Mouse (Mus musculus) embryonic facial prominence, embryonic 12.5 days (tissue): Measurements from ENCODE around the gene B230104I21Rik. TPM values are rescaled to one million over a fixed set of nuclear protein-coding genes. Genes with fewer than 3 reads are reported as not detected.

Source experiments
- ATAC-seq: fragments of 200-750 bp; cut with Nextera tagmentation; 2 replicates; pipeline ENCODE4 v1.8.0; 2017; ENCODE audit not compliant: insufficient number of reproducible peaks, insufficient read depth, low FRiP score, low TSS enrichment
- H3K27ac ChIP-seq: fragments of 300-500 bp; sonication (generic); 2 replicates; pipeline ENCODE4 v1.5.1; 2016; ENCODE audit warnings: mild to moderate bottlenecking
- H3K27me3 ChIP-seq: fragments of 300-500 bp; sonication (generic); 2 replicates; pipeline ENCODE4 v1.6.1; 2016; ENCODE audit warnings: mild to moderate bottlenecking, moderate library complexity
- H3K36me3 ChIP-seq: fragments of 300-500 bp; sonication (generic); 2 replicates; pipeline ENCODE4 v1.6.1; 2016; ENCODE audit warnings: mild to moderate bottlenecking
- H3K4me1 ChIP-seq: fragments of 300-500 bp; sonication (generic); 2 replicates; pipeline ENCODE4 v1.6.1; 2016
- H3K4me2 ChIP-seq: fragments of 300-500 bp; sonication (generic); replicated peaks from 2 replicates; pipeline ENCODE4 v1.6.1; 2016; ENCODE audit warnings: mild to moderate bottlenecking, moderate library complexity
- H3K4me3 ChIP-seq: fragments of 300-500 bp; sonication (generic); 2 replicates; pipeline ENCODE4 v1.5.1; 2016; ENCODE audit warnings: mild to moderate bottlenecking
- H3K9ac ChIP-seq: fragments of 300-500 bp; sonication (generic); 2 replicates; pipeline ENCODE4 v1.6.1; 2016; ENCODE audit warnings: mild to moderate bottlenecking, moderate library complexity
- H3K9me3 ChIP-seq: fragments of 300-500 bp; sonication (generic); 2 replicates; pipeline ENCODE4 v1.6.1; 2016; ENCODE audit warnings: mild to moderate bottlenecking, moderate library complexity
- WGBS: fragments of 180-500 bp; shearing (Covaris S2); methylation state at CpG from one replicate; pipeline ENCODE4 v1.1.7; 2016; 5-methylcytosine and 5-hydroxymethylcytosine counted together
- polyA plus RNA-seq: library from polyadenylated mRNA; unstranded; fragments of >200 nt; fragmentation: Nextera tagmentation; extraction: Ambion mirVana; gene quantifications from 2 replicates; pipeline ENCODE4 v1.2.1, GENCODE M21; 2016

B230104I21Rik gene
- polyA plus RNA-seq, 1 experiment from 2014 or later, result not detected

GRCm38 (mm10) chr4:154375939-154376625, 40.2 kb downstream of the B230104I21Rik start:
- Histone ChIP-seq H3K27ac (no peak overlapping the region), H3K27me3 (no peaks in the 10 kb centered on the region), H3K9me3 (no peaks in the 10 kb centered on the region), H3K4me2 (no peak overlapping the region), H3K9ac (no peak overlapping the region), H3K4me1 (peaks cover 7% of the 10 kb centered on the region; the same call in 1 of the 2 replicates), H3K36me3 (no peaks in the 10 kb centered on the region), H3K4me3 (no peak overlapping the region)
- no peak for ATAC-seq
- WGBS, result 83% methylated on average over 10 of the region's 10 CpGs

DNA sequence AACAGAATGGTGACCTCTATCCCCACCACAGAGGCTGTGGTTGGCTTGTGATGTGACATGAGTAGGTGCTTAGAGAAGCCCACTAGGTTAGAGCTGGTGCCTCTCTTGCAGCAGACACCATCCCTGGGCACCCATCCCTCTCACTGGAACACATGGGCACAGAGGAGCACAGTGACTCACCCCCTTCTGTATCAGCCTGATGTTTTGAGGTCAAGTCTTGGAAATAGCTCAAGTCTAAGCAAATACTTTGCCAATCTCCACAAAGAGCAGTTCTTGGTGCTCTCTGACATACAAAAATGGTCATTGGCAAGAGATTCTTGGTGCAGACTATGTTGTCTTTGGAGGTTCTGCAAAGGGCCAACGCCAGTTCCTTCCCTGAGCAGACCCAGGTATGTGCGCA, 42.9 kb downstream of the B230104I21Rik start:
- H3K27ac ChIP-seq, result no peak overlapping the region
- H3K4me2 ChIP-seq, result no peak overlapping the region
- no peaks in the 10 kb centered on the region for H3K4me1 ChIP-seq
- no peaks in the 10 kb centered on the region for H3K36me3 ChIP-seq
- no peak overlapping the region for H3K9ac ChIP-seq
- ATAC-seq, result no peak
- 98% methylated on average over 2 of the region's 2 CpGs for WGBS
- no peak overlapping the region for H3K4me3 ChIP-seq
- H3K9me3 ChIP-seq, result no peaks in the 10 kb centered on the region
- no peaks in the 10 kb centered on the region for H3K27me3 ChIP-seq

GRCm38 (mm10) chr4:154385208-154385607, 49.3 kb downstream of the B230104I21Rik start:
- Histone ChIP-seq H3K4me2 (0 out of 2 replicates have a peak overlapping the region, but pooled peaks have one; percentile 2), H3K4me1 (peaks cover 53% of the 10 kb centered on the region), H3K4me3 (no peak overlapping the region), H3K27ac (peak overlapping the region; percentile 84), H3K9ac (no peak overlapping the region), H3K27me3 (no peaks in the 10 kb centered on the region), H3K9me3 (no peaks in the 10 kb centered on the region), H3K36me3 (no peaks in the 10 kb centered on the region)
- no peak for ATAC-seq
- 33% methylated on average over 8 of the region's 8 CpGs for WGBS

DNA sequence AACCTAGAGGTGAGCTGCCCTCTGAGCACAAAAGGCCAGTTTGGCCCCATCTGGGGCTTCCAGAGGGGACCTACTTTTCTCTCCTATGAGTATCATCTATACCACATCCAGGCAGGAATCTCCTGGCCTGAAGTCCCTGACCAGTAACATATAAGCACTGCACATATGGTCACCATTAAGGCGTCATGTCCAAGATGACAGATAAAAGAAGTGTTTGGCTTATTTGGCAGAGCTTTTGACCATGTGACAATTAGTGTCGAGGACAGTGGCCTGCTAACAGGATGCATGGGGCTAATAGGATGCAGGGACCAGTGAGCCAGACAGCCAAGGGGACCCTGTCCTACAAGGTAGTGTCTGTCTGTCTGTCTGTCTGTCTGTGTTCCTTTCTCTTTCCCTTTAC, 50.0 kb downstream of the B230104I21Rik start:
- no peak overlapping the region for H3K4me3 ChIP-seq
- no peaks in the 10 kb centered on the region for H3K36me3 ChIP-seq
- ATAC-seq, result no peak
- H3K4me2 ChIP-seq, result no peak overlapping the region
- peak overlapping the region; percentile 84 for H3K27ac ChIP-seq
- no peak overlapping the region for H3K9ac ChIP-seq
- H3K27me3 ChIP-seq, result no peaks in the 10 kb centered on the region
- peaks cover 60% of the 10 kb centered on the region for H3K4me1 ChIP-seq
- H3K9me3 ChIP-seq, result no peaks in the 10 kb centered on the region
- 18% methylated on average over 2 of the region's 2 CpGs for WGBS

GRCm38 (mm10) chr4:154386810-154387209, 50.9 kb downstream of the B230104I21Rik start:
- WGBS, result 8% methylated on average over 8 of the region's 8 CpGs
- Histone ChIP-seq H3K36me3 (no peaks in the 10 kb centered on the region), H3K4me1 (peaks cover 69% of the 10 kb centered on the region), H3K27ac (peak overlapping the region; percentile 84), H3K4me2 (no peak overlapping the region), H3K9me3 (no peaks in the 10 kb centered on the region), H3K27me3 (no peaks in the 10 kb centered on the region), H3K9ac (no peak overlapping the region), H3K4me3 (no peak overlapping the region)
- ATAC-seq, result no peak

DNA sequence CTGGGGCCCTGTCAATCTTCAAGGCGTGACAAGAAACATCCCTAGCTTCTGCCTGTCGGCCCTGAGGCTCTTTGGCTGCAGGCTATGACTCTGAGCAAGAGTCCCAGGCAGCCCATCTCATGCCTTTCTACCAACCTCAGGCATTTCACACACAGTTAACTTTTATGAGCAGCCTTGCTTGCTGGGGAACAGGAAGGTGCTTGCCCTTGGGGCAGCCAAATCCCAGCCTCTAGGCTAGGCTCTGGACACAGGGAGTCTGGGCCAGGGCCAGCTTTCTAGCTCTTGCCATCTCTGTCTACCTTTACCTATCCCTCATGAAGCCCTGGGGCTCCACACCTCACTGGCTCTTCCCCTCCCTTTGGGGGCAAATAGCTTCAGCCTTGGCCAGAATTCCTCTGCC, 53.7 kb downstream of the B230104I21Rik start:
- peak overlapping the region; percentile 65 for H3K27ac ChIP-seq
- no peaks in the 10 kb centered on the region for H3K36me3 ChIP-seq
- H3K4me3 ChIP-seq, result no peak overlapping the region
- H3K9ac ChIP-seq, result no peak overlapping the region
- no peaks in the 10 kb centered on the region for H3K27me3 ChIP-seq
- peaks cover 86% of the 10 kb centered on the region for H3K4me1 ChIP-seq
- no peaks in the 10 kb centered on the region for H3K9me3 ChIP-seq
- no peak overlapping the region for H3K4me2 ChIP-seq
- 79% methylated on average over 2 of the region's 2 CpGs for WGBS
- ATAC-seq, result no peak

DNA sequence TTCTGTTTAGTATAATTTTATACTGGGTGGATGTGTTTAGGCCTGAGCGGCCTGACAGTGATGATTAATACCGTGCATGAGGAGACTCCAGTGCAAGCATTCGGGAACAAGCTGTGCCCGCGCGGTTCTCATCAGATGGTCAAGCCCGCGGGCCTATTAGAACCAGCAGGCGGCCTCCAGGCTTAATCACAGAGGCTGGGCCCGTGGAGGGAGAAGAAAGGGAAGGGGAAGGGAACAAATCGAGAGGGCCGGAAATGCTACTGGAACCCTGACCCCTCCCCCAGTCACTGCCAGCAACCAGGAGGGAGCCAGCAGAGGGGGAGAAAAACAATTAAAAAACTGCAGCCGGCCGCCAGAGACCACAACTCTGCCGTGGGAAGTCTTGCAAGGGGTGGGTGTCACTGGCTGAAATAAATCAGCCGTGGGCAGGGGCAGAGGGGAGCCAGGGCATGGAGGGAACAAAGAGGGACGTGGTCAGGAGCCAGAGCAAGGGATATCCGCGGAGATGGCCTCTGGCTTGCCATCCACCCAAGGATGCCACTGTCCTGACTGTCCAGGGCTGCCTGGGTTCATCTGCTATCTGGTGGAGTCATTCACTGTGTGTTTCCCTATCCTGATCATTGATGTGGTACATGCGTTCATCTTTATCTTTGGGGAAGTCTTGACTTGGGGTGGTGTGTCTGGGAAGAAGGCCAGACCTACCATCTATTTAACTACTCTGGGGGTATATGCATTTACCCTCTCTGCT, 54.6 kb downstream of the B230104I21Rik start:
- H3K4me2 ChIP-seq, result peak overlapping the region; percentile 4; the same call in 1 of the 2 replicates
- peak overlapping the region; percentile 80 for H3K27ac ChIP-seq
- no peaks in the 10 kb centered on the region for H3K36me3 ChIP-seq
- 9% methylated on average over 20 of the region's 20 CpGs for WGBS
- no peak overlapping the region for H3K9ac ChIP-seq
- peak; percentile 49; the same call in 1 of the 2 replicates for ATAC-seq
- peaks cover 78% of the 10 kb centered on the region for H3K4me1 ChIP-seq
- no peaks in the 10 kb centered on the region for H3K9me3 ChIP-seq
- no peak overlapping the region for H3K4me3 ChIP-seq
- H3K27me3 ChIP-seq, result no peaks in the 10 kb centered on the region

DNA sequence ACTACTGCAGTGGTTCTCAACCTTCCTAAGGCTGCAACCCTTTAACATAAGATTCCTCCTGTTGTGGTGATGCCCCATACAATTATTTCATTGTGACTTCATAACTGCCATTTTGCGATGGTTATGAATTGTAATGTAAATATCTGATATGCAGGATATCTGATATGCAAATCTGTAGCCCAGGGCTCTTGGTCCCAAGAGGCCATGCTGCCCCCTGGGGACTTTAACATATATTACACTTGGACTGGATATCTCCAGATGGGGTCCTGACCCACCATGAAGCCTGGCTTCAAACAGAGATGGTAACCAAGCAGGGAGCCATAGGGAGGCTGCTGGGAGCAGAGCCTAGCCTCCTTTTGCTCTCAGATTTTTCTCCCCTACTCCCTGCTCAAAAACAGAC, 56.7 kb downstream of the B230104I21Rik start:
- H3K27ac ChIP-seq, result no peak overlapping the region
- 79% methylated on average over 1 of the region's 1 CpGs for WGBS
- H3K4me1 ChIP-seq, result peaks cover 59% of the 10 kb centered on the region
- H3K4me2 ChIP-seq, result no peak overlapping the region
- H3K4me3 ChIP-seq, result no peak overlapping the region
- H3K27me3 ChIP-seq, result no peaks in the 10 kb centered on the region
- no peak overlapping the region for H3K9ac ChIP-seq
- ATAC-seq, result no peak
- no peaks in the 10 kb centered on the region for H3K9me3 ChIP-seq
- H3K36me3 ChIP-seq, result no peaks in the 10 kb centered on the region

- H3K27ac ChIP-seq, result no peak overlapping the region
- WGBS, result 24% methylated on average over 18 of the region's 18 CpGs
- peaks cover 51% of the 10 kb centered on the region for H3K4me1 ChIP-seq
- H3K9ac ChIP-seq, result no peak overlapping the region
- no peaks in the 10 kb centered on the region for H3K36me3 ChIP-seq
- H3K27me3 ChIP-seq, result no peaks in the 10 kb centered on the region
- no peaks in the 10 kb centered on the region for H3K9me3 ChIP-seq
- no peak for ATAC-seq
- H3K4me3 ChIP-seq, result no peak overlapping the region
- no peak overlapping the region for H3K4me2 ChIP-seq
Observed at GRCm38 (mm10) chr4:154393196-154394122, 57.5 kb downstream of the B230104I21Rik start.

DNA sequence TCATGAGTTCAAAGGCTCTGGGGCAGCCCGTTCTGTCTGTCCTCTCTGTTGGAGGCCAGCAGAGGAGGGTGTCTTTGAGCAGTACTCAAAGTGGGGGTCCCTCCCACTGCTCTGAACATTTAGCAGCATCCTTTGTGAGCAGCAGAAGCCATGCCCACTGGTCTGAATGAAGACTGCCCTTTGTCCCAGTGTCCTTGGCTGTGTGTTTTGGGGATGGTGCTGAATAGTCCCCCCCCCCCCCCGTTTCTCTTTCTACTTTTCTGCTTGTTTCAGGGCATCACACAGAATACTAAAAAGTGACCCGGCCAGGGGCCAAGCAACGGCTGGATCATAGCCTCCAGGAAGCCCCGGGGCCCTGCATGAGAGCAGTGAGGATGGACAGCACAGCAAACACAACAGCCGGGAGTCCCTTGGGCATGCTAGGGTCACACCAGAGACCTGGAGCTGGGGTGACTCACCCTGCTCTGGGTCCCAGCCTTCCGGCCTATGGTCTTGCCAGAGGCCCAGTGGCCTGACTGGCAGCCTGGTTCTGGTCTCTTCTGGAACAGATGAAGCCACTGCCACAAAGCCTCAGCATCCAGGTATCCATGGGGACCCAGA, 58.3 kb downstream of the B230104I21Rik start:
- no peak for ATAC-seq
- no peak overlapping the region for H3K4me3 ChIP-seq
- peaks cover 51% of the 10 kb centered on the region for H3K4me1 ChIP-seq
- no peaks in the 10 kb centered on the region for H3K36me3 ChIP-seq
- 51% methylated on average over 7 of the region's 7 CpGs for WGBS
- H3K9ac ChIP-seq, result no peak overlapping the region
- no peak overlapping the region for H3K27ac ChIP-seq
- H3K9me3 ChIP-seq, result no peaks in the 10 kb centered on the region
- no peak overlapping the region for H3K4me2 ChIP-seq
- no peaks in the 10 kb centered on the region for H3K27me3 ChIP-seq

- Histone ChIP-seq H3K36me3 (no peaks in the 10 kb centered on the region), H3K4me2 (no peak overlapping the region), H3K27me3 (no peaks in the 10 kb centered on the region), H3K9ac (no peak overlapping the region), H3K4me3 (no peak overlapping the region), H3K9me3 (no peaks in the 10 kb centered on the region), H3K27ac (no peak overlapping the region), H3K4me1 (peaks cover 43% of the 10 kb centered on the region)
- 67% methylated on average over 14 of the region's 14 CpGs for WGBS
- peak; percentile 48; the same call in 1 of the 2 replicates for ATAC-seq
Observed at GRCm38 (mm10) chr4:154396652-154397301, 60.9 kb downstream of the B230104I21Rik start.
